Mouse (Mus musculus): ENCODE results near the gene Ifna15.
A peak's percentile ranks its signal among the peaks of the same experiment; 100 is the strongest.
"Not testable (repeated sequence)": the region's sequence is repeated elsewhere in the genome, so short reads cannot be mapped to it uniquely, and the experiment has no call there.

The Ifna15 gene

DNA sequence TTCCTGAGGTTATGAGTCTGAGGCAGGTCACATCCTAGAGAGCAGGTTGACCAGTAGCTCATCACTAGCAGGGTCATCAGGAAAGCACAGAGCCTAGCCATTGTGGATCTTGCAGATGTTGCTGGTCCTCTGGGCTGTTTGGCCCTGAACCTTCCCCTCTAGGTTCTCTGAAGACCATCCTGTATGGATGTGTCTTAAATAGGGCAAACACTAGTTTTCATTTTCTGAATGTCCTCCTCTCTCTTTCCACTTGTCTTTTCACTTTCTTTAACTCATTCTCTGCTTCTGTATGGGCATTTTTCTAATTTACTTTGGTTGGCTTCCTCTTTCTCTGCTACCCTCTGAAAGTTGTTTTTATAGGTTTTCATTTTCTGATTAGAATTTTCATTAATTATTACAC lies at the start of gene Ifna15:
Gene Ifna15, minus strand, starts transcription at position 101 of the 400 bp plus-strand sequence.
- not testable (repeated sequence) for H3K9me3 ChIP-seq (ENCODE audit: low read length); H3K4me3 ChIP-seq (replicated peaks; ENCODE audit: low read length); H3K4me1 ChIP-seq (replicated peaks; ENCODE audit: low read depth, low read length); H3K27me3 ChIP-seq (ENCODE audit: insufficient read depth, low read length); H3K36me3 ChIP-seq (ENCODE audit: insufficient read depth, low read length)

DNA sequence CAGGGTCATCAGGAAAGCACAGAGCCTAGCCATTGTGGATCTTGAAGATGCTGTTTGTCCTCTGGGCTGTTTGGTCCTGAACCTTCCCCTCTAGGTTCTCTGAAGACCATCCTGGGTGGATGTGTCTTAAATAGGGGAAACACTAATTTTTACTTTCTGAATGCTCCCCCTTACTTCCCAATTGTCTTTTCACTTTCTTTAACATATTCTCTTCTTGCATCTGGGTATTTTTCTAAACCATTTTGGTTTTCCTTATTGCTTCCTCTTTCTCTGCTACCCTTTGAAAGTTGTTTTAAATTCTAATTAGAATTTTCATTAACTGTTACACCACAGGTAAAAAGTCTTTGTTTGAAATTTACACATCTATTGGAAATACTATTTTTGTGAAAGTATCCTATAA lies 45.2 kb upstream of the Ifna15 start, which contains the start of gene Ifna12:
Gene Ifna12, minus strand, starts transcription at position 101 of the 400 bp plus-strand sequence.
- Histone ChIP-seq H3K9me3 (ENCODE audit: low read length) (no peaks in the 10 kb centered on the region), H3K27me3 (ENCODE audit: insufficient read depth, low read length) (no peaks in the 10 kb centered on the region), H3K4me3 (replicated peaks; ENCODE audit: low read length) (no peak within 1 kb of the TSS), H3K4me1 (replicated peaks; ENCODE audit: low read depth, low read length) (no peaks in the 10 kb centered on the region), H3K36me3 (ENCODE audit: insufficient read depth, low read length) (no peaks in the 10 kb centered on the region)
- no peak for TF ChIP-seq CTCF (conservative IDR thresholded peaks at IDR 0.05; ENCODE audit: low read length)
- TF ChIP-seq POU5F1 (IDR thresholded peaks at IDR 0.05; ENCODE audit: borderline replicate concordance, low read length) = no peak
- no peak for TF ChIP-seq NANOG (IDR thresholded peaks at IDR 0.05; ENCODE audit: borderline replicate concordance, low read length)

DNA sequence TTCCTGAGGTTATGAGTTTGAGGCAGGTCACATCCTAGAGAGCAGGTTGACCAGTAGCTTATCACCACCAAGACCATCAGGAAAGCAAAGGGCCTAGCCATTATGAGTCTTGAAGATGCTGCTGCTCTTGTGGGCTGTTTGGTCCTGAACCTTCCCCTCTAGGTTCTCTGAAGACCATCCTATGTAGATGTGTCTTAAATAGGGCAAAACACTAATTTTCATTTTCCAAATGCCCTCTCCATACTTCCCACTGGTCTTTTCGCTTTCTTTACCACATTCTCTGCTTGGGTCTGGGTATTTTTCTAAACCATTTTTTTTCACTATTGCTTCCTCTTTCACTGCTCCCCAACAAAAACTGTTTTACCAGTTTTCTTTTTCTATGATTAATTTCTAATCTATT lies 34.2 kb upstream of the Ifna15 start, which contains the start of gene Ifna9:
Gene Ifna9, minus strand, starts transcription at position 101 of the 400 bp plus-strand sequence.
- no peak within 1 kb of the TSS for H3K4me3 ChIP-seq (replicated peaks; ENCODE audit: low read length)
- no peaks in the 10 kb centered on the region for H3K27me3 ChIP-seq (ENCODE audit: insufficient read depth, low read length)
- H3K36me3 ChIP-seq (ENCODE audit: insufficient read depth, low read length) = no peaks in the 10 kb centered on the region
- H3K4me1 ChIP-seq (replicated peaks; ENCODE audit: low read depth, low read length) = no peaks in the 10 kb centered on the region
- no peaks in the 10 kb centered on the region for H3K9me3 ChIP-seq (ENCODE audit: low read length)
- TF ChIP-seq POU5F1 (IDR thresholded peaks at IDR 0.05; ENCODE audit: borderline replicate concordance, low read length) (no peak), CTCF (conservative IDR thresholded peaks at IDR 0.05; ENCODE audit: low read length) (no peak), NANOG (IDR thresholded peaks at IDR 0.05; ENCODE audit: borderline replicate concordance, low read length) (no peak)

- no peaks in the 10 kb centered on the region for H3K36me3 ChIP-seq (ENCODE audit: insufficient read depth, low read length)
- H3K4me1 ChIP-seq (replicated peaks; ENCODE audit: low read depth, low read length) = no peaks in the 10 kb centered on the region
- H3K27me3 ChIP-seq (ENCODE audit: insufficient read depth, low read length) = no peaks in the 10 kb centered on the region
- TF ChIP-seq POU5F1 (IDR thresholded peaks at IDR 0.05; ENCODE audit: borderline replicate concordance, low read length) (no peak), CTCF (conservative IDR thresholded peaks at IDR 0.05; ENCODE audit: low read length) (no peak), NANOG (IDR thresholded peaks at IDR 0.05; ENCODE audit: borderline replicate concordance, low read length) (no peak)
- no peaks in the 10 kb centered on the region for H3K9me3 ChIP-seq (ENCODE audit: low read length)
- no peak within 1 kb of the TSS for H3K4me3 ChIP-seq (replicated peaks; ENCODE audit: low read length)
Measured at GRCm38 (mm10) chr4:88571698-88572097, 13.7 kb upstream of the Ifna15 start, which contains the start of gene Ifna14. Gene Ifna14 (minus strand): TSS chr4:88571798.

DNA sequence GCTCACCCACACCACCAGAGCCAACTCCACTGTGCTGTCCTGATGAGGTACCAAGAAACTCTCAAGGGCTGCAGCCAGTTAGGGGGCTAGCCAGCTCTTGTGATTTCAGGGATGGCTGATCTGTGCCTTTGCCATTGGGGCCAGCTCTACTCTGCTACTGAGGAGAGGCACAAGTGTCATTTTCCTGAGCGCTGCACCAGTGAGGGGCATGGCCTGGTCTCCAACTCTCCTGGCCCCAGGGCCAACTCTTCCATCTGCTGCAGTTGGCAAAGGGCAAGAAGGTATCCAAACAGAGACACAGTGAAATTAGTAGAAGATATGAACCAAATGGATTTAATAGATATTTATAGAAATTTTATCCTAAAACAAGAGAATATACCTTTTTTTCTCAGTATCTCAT lies 3.7 kb upstream of the Ifna15 start:
- Histone ChIP-seq H3K9me3 (ENCODE audit: low read length) (no peaks in the 10 kb centered on the region), H3K27me3 (ENCODE audit: insufficient read depth, low read length) (no peaks in the 10 kb centered on the region), H3K4me1 (replicated peaks; ENCODE audit: low read depth, low read length) (no peaks in the 10 kb centered on the region), H3K36me3 (ENCODE audit: insufficient read depth, low read length) (no peaks in the 10 kb centered on the region), H3K4me3 (replicated peaks; ENCODE audit: low read length) (no peak overlapping the region)
- TF ChIP-seq CTCF (conservative IDR thresholded peaks at IDR 0.05; ENCODE audit: low read length) = no peak
- no peak for TF ChIP-seq NANOG (IDR thresholded peaks at IDR 0.05; ENCODE audit: borderline replicate concordance, low read length)
- TF ChIP-seq POU5F1 (IDR thresholded peaks at IDR 0.05; ENCODE audit: borderline replicate concordance, low read length) = no peak

DNA sequence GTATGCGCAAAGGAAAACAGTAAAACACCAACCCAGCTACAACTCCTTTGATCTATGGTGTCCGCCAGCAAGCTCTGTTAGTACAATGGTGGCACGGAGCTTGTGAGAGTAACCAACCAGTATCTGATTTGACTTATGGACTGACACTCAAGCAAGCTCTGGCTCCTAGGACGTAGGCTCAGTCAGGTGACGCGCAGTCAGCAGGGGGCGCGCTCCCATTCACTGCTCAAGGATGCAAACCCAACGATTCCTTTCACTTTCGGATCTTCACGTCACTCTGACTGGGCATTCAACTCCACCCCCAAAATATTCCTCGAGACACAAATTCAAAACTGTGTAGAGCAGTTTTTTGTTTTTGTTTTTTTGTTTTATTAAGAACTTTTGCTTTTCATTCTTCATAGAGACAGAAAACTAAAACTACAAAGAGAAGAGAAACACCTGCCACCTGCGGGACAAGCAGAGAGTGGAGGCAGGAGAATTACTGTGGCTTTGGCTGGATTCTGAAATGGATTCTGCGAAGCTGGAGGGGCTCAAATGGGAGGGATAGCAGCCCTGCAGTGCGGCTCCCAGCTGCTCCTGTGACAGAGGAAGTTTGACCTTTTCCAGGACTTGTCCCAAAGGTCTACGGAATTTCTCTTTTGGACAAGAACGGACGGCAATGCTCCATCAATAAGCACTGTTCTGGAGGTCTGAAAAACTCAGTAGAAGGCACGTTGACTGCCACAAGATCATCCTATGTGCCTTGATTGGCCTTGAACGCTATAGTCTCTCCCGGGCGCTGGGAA lies 7.7 kb downstream of the Ifna15 start:
- H3K9me3 ChIP-seq (ENCODE audit: low read length) = no peaks in the 10 kb centered on the region
- H3K4me3 ChIP-seq (replicated peaks; ENCODE audit: low read length) = no peak overlapping the region
- no peaks in the 10 kb centered on the region for H3K36me3 ChIP-seq (ENCODE audit: insufficient read depth, low read length)
- H3K4me1 ChIP-seq (replicated peaks; ENCODE audit: low read depth, low read length) = no peaks in the 10 kb centered on the region
- TF ChIP-seq CTCF (conservative IDR thresholded peaks at IDR 0.05; ENCODE audit: low read length) (peak; percentile 39), POU5F1 (IDR thresholded peaks at IDR 0.05; ENCODE audit: borderline replicate concordance, low read length) (no peak)
- 0 out of 2 replicates have a peak, but pooled peaks cover 2% of the 10 kb centered on the region for H3K27me3 ChIP-seq (ENCODE audit: insufficient read depth, low read length)

GRCm38 (mm10) chr4:88547986-88548385 lies 10.1 kb downstream of the Ifna15 start:
- Histone ChIP-seq H3K4me3 (replicated peaks; ENCODE audit: low read length) (no peak overlapping the region), H3K4me1 (replicated peaks; ENCODE audit: low read depth, low read length) (no peaks in the 10 kb centered on the region), H3K27me3 (ENCODE audit: insufficient read depth, low read length) (0 out of 2 replicates have a peak, but pooled peaks cover 2% of the 10 kb centered on the region), H3K36me3 (ENCODE audit: insufficient read depth, low read length) (no peaks in the 10 kb centered on the region), H3K9me3 (ENCODE audit: low read length) (no peaks in the 10 kb centered on the region)
- TF ChIP-seq NANOG (IDR thresholded peaks at IDR 0.05; ENCODE audit: borderline replicate concordance, low read length) = no peak
- no peak for TF ChIP-seq POU5F1 (IDR thresholded peaks at IDR 0.05; ENCODE audit: borderline replicate concordance, low read length)
- no peak for TF ChIP-seq CTCF (conservative IDR thresholded peaks at IDR 0.05; ENCODE audit: low read length)

DNA sequence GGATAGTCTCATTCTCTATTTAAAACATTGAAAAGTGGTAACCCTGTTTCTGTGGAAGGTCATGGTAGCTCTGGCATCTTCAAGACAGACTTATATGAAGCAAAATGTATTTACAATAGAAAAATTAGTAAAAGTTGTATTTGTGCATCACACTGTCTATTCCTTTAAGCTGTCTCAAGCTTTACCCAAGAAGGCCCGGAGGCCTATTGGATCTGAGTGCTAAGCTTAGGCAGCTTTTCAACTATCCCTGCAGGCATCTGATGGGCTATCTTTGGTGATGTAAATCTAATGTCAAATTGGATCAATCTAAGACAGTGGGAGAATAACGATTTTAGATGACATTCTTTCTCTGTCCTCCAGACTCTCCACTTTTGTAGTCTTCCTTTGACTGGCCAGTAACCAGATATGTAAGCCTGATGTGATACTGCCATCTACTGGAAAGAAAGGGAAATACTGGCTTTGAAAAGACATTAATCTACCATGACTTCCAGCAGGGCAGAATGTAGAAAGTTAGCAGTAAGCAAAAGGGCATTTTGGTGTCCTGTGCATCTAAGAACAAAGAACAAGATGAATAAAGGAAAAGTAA lies 14.3 kb downstream of the Ifna15 start:
- H3K36me3 ChIP-seq (ENCODE audit: insufficient read depth, low read length) = no peaks in the 10 kb centered on the region
- no peak overlapping the region for H3K4me3 ChIP-seq (replicated peaks; ENCODE audit: low read length)
- TF ChIP-seq NANOG (IDR thresholded peaks at IDR 0.05; ENCODE audit: borderline replicate concordance, low read length) (no peak), POU5F1 (IDR thresholded peaks at IDR 0.05; ENCODE audit: borderline replicate concordance, low read length) (no peak), CTCF (conservative IDR thresholded peaks at IDR 0.05; ENCODE audit: low read length) (peak; percentile 94)
- H3K27me3 ChIP-seq (ENCODE audit: insufficient read depth, low read length) = peaks cover 2% of the 10 kb centered on the region; the same call in 1 of the 2 replicates
- H3K9me3 ChIP-seq (ENCODE audit: low read length) = no peaks in the 10 kb centered on the region
- H3K4me1 ChIP-seq (replicated peaks; ENCODE audit: low read depth, low read length) = no peaks in the 10 kb centered on the region
